Mouse (Mus musculus) bone marrow, adult 2 months (tissue): ENCODE data around the gene Llph.

Experiments
- CTCF ChIP-seq: fragments of 200-500 bp; IDR thresholded peaks from 2 replicates; pipeline ENCODE4 v1.5.1; 2011; ENCODE audit warnings: low read length, control low read depth; ENCODE audit not compliant: control insufficient read depth, insufficient read depth
- POLR2A ChIP-seq: fragments of 200-500 bp; IDR thresholded peaks from 2 replicates; pipeline ENCODE4 v1.6.1; 2011; ENCODE audit warnings: low read depth, mild to moderate bottlenecking, control low read depth, low read length, borderline replicate concordance; ENCODE audit not compliant: control insufficient read depth

GRCm38 (mm10) chr10:120257231-120257630 is 30.4 kb downstream of the Llph start:
- no peak for TF ChIP-seq POLR2A
- TF ChIP-seq CTCF, result no peak
